Mouse (Mus musculus): Measurements from ENCODE around the gene Rexo5.

- TF ChIP-seq POLR2A (IDR thresholded peaks at IDR 0.05; ENCODE audit: borderline replicate concordance, control insufficient read depth, low read depth, low read length): no peak
- no peak for TF ChIP-seq CTCF (IDR thresholded peaks at IDR 0.05; ENCODE audit: control insufficient read depth, insufficient read depth, low read length)
Observed at GRCm38 (mm10) chr7:119860971-119861334, 67.1 kb downstream of the Rexo5 start.
